Mouse (Mus musculus) G1E (cell line): ENCODE results near the gene Slc12a7. TPM values are rescaled to one million over a fixed set of nuclear protein-coding genes. Genes with fewer than 3 reads are reported as not detected.

Source experiments
- ATAC-seq: 2 replicates; pipeline ENCODE4 v1.8.0; 2016; ENCODE audit warnings: mild to moderate bottlenecking; ENCODE audit not compliant: insufficient number of reproducible peaks, poor library complexity, low FRiP score, severe bottlenecking; ENCODE audit errors: extremely low read depth
- DNase-seq: peaks from one replicate; pipeline ENCODE4 v3.0.0; 2012; ENCODE audit warnings: low spot score
- H3K27me3 ChIP-seq: 2 replicates; pipeline ENCODE4 v1.6.1; 2012; ENCODE audit warnings: mild to moderate bottlenecking, low read length, inconsistent platforms; ENCODE audit not compliant: insufficient read depth
- H3K36me3 ChIP-seq: replicated peaks from 2 replicates; pipeline ENCODE3; 2012; ENCODE audit warnings: mild to moderate bottlenecking, inconsistent platforms
- H3K4me1 ChIP-seq: 2 replicates; pipeline ENCODE4 v1.6.1; 2012; ENCODE audit warnings: low read depth, low read length, inconsistent platforms, mixed read lengths; ENCODE audit not compliant: insufficient read depth
- H3K4me3 ChIP-seq: 2 replicates; pipeline ENCODE4 v1.5.1; 2012; ENCODE audit warnings: low read depth, mild to moderate bottlenecking, inconsistent platforms, low read length, moderate library complexity, mixed read lengths
- H3K9me3 ChIP-seq: replicated peaks from 2 replicates; pipeline ENCODE4 v1.6.1; 2012; ENCODE audit warnings: inconsistent platforms
- CTCF ChIP-seq: IDR thresholded peaks from 2 replicates; pipeline ENCODE4 v1.5.1; 2012; ENCODE audit warnings: low read depth, low read length, inconsistent platforms, mixed read lengths
- GATA1 ChIP-seq: IDR thresholded peaks from 2 replicates; pipeline ENCODE4 v1.6.1; 2012; ENCODE audit warnings: borderline replicate concordance, low read length, inconsistent platforms, mixed read lengths
- GATA2 ChIP-seq: IDR thresholded peaks from 2 replicates; pipeline ENCODE4 v1.6.1; 2012; ENCODE audit warnings: low read depth, low read length, inconsistent platforms, borderline replicate concordance
- POLR2AphosphoS5 ChIP-seq: IDR thresholded peaks from 2 replicates; pipeline ENCODE4 v1.6.1; 2012; ENCODE audit warnings: low read depth, low read length, inconsistent platforms; ENCODE audit not compliant: insufficient replicate concordance
- TAL1 ChIP-seq: conservative IDR thresholded peaks from 2 replicates; pipeline ENCODE4 v1.6.1; 2012; ENCODE audit warnings: low read depth, low read length, inconsistent platforms, mixed read lengths
- polyA plus RNA-seq: library from polyadenylated mRNA; stranded (reverse); fragments of >175 nt; gene quantifications from 2 replicates; pipeline ENCODE4 v1.2.3, GENCODE M21; 2012
- total RNA-seq, 2 experiments: library from RNA; stranded (forward) in 1 of 2; stranded (reverse) in 1 of 2; fragments of 200-1000 nt in 1 of 2; fragments of >200 nt in 1 of 2; fragmentation: Nextera tagmentation in 1 of 2; gene quantifications; 2 replicates each; pipeline ENCODE4 v1.2.3; 2014 to 2017

Gene Slc12a7
- total and polyA plus RNA-seq, 3 experiments, result 0.46 to 1.6 (median 0.82) TPM

GRCm38 (mm10) chr13:73782486-73782885 is 49.6 kb downstream of the Slc12a7 start:
- no peak for DNase-seq
- no peak for ATAC-seq

GRCm38 (mm10) chr13:73792176-73792575 is 59.3 kb downstream of the Slc12a7 start:
- Histone ChIP-seq H3K9me3 (no peaks in the 10 kb centered on the region), H3K4me1 (no peaks in the 10 kb centered on the region), H3K27me3 (no peaks in the 10 kb centered on the region), H3K4me3 (no peak overlapping the region), H3K36me3 (no peaks in the 10 kb centered on the region)
- TF ChIP-seq GATA2, result no peak
- no peak for TF ChIP-seq CTCF
- TF ChIP-seq POLR2AphosphoS5, result no peak
- TF ChIP-seq GATA1, result no peak
- no peak for TF ChIP-seq TAL1
- ATAC-seq, result no peak
- no peak for DNase-seq

More at GRCm38 (mm10) chr13:73782486-73782885, 49.6 kb downstream of the Slc12a7 start:
- Histone ChIP-seq H3K4me1 (no peaks in the 10 kb centered on the region), H3K9me3 (no peaks in the 10 kb centered on the region), H3K4me3 (no peak overlapping the region), H3K36me3 (no peaks in the 10 kb centered on the region), H3K27me3 (no peaks in the 10 kb centered on the region)
- TF ChIP-seq POLR2AphosphoS5 (no peak), CTCF (no peak), GATA1 (no peak), TAL1 (no peak), GATA2 (no peak)

DNA sequence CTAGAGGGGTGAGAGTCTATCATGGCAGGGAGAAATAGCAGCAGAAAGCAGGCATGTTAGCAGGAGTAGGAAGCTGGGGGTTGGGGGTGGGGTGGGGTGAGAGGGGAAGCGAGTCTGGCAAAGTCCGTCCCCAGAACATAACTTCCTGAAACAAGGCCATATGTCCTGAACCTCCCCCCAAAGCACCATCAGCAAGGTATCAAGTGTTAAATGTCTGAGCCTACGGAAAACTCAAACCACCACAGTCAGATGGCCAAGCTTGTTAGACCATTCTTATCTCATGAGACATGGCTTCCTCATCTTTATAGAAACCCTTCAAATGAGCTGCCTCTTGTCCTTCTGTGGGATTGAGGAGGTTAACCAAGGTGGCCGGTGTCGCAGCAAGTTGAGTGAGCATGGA is 60.3 kb downstream of the Slc12a7 start:
- Histone ChIP-seq H3K9me3 (no peaks in the 10 kb centered on the region), H3K4me3 (no peak overlapping the region), H3K4me1 (no peaks in the 10 kb centered on the region), H3K36me3 (no peaks in the 10 kb centered on the region), H3K27me3 (no peaks in the 10 kb centered on the region)
- DNase-seq (no peak), ATAC-seq (no peak)
- TF ChIP-seq POLR2AphosphoS5 (no peak), CTCF (no peak), GATA1 (no peak), GATA2 (no peak), TAL1 (no peak)

GRCm38 (mm10) chr13:73799110-73799509 is 66.2 kb downstream of the Slc12a7 start:
- no peaks in the 10 kb centered on the region for H3K9me3 ChIP-seq
- no peak for ATAC-seq
- no peak for DNase-seq
- no peaks in the 10 kb centered on the region for H3K36me3 ChIP-seq
- H3K4me1 ChIP-seq, result no peaks in the 10 kb centered on the region
- no peak overlapping the region for H3K4me3 ChIP-seq
- no peak for TF ChIP-seq GATA2
- TF ChIP-seq GATA1, result no peak
- no peak for TF ChIP-seq POLR2AphosphoS5
- no peak for TF ChIP-seq CTCF
- TF ChIP-seq TAL1, result no peak
- no peaks in the 10 kb centered on the region; the same call in 1 of the 2 replicates for H3K27me3 ChIP-seq

GRCm38 (mm10) chr13:73803450-73804178 is 70.7 kb downstream of the Slc12a7 start:
- H3K27me3 ChIP-seq, result no peaks in the 10 kb centered on the region; the same call in 1 of the 2 replicates
- no peaks in the 10 kb centered on the region for H3K36me3 ChIP-seq
- H3K4me3 ChIP-seq, result no peak overlapping the region
- no peaks in the 10 kb centered on the region for H3K4me1 ChIP-seq
- TF ChIP-seq POLR2AphosphoS5 (no peak), CTCF (no peak), GATA1 (no peak), TAL1 (no peak)
- H3K9me3 ChIP-seq, result no peaks in the 10 kb centered on the region
- DNase-seq (no peak), ATAC-seq (no peak)

GRCm38 (mm10) chr13:73804914-73805313 is 72.0 kb downstream of the Slc12a7 start:
- no peaks in the 10 kb centered on the region for H3K9me3 ChIP-seq
- ATAC-seq (no peak), DNase-seq (no peak)
- no peaks in the 10 kb centered on the region; the same call in 1 of the 2 replicates for H3K27me3 ChIP-seq
- no peaks in the 10 kb centered on the region for H3K4me1 ChIP-seq
- no peak overlapping the region for H3K4me3 ChIP-seq
- H3K36me3 ChIP-seq, result no peaks in the 10 kb centered on the region
- no peak for TF ChIP-seq CTCF
- TF ChIP-seq GATA2, result no peak
- no peak for TF ChIP-seq POLR2AphosphoS5
- TF ChIP-seq TAL1, result no peak
- TF ChIP-seq GATA1, result no peak
